In the genomic region with DNA sequence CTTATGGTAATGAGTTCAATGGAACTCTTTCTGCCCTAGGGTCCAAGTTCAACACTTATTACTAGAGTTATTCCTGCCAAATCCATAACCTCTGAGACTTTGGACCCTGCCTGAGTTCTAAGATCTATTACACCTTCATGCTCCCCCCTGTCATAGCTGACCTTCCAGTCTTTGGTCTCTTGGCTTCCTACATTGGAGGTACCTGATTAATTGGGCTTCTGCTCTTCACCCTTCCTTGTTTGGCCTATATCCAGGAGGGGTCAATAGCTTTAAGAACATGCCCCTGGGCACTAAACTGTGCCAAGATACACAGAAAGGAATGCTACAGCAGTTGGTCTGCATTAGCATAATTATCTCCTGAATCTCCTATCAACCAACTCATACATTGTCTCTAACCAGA, we compare ENCODE assay signal across 21 mouse cellular contexts.
A peak's percentile ranks its signal among the peaks of the same experiment; 100 is the strongest.
DNase-seq lines count a peak whose midpoint lies in the region; ATAC-seq and TF ChIP-seq lines count a peak whose summit lies in the region.
"Had no signal": no experiment of that assay in that cellular context is flagged by ENCODE, and none has a peak within 500 bp of the region (broad histone marks: within the 10 kb centered on the region; RNA-seq: fewer than 3 reads in every experiment).

No protein-coding gene starts in this region.

- H3K36me3 ChIP-seq in kidney, embryonic 15.5 days: no peaks in the 10 kb centered on the region
- H3K36me3 ChIP-seq in small intestine, adult 2 months (ENCODE audit: control insufficient read depth, insufficient read depth, low read length): no peaks in the 10 kb centered on the region
- no peaks in the 10 kb centered on the region for H3K36me3 ChIP-seq in forebrain, embryonic 11.5 days (ENCODE audit: control insufficient read depth, insufficient read depth, low read length)
- H3K36me3 ChIP-seq: embryonic facial prominence, embryonic 15.5 days; forebrain, embryonic 10.5 days; forebrain, embryonic 15.5 days; heart, embryonic 13.5 days; hindbrain, embryonic 12.5 days had no signal

- ATAC-seq in kidney, embryonic 15.5 days (replicated peaks; ENCODE audit: low FRiP score): no peak
- ATAC-seq in forebrain, embryonic 11.5 days (replicated peaks; ENCODE audit: low FRiP score): no peak
- ATAC-seq: forebrain, embryonic 15.5 days had no signal

- no peak overlapping the region for H3K4me2 ChIP-seq in kidney, embryonic 15.5 days
- no peak overlapping the region for H3K4me2 ChIP-seq in forebrain, embryonic 11.5 days (ENCODE audit: low read depth, low read length, severe bottlenecking)
- H3K4me2 ChIP-seq: embryonic facial prominence, embryonic 15.5 days; forebrain, embryonic 15.5 days; heart, embryonic 13.5 days; hindbrain, embryonic 12.5 days had no signal

- no peak overlapping the region for H3K4me3 ChIP-seq in kidney, embryonic 15.5 days (replicated peaks)
- no peak overlapping the region for H3K4me3 ChIP-seq in small intestine, adult 2 months (ENCODE audit: low read depth, low read length)
- H3K4me3 ChIP-seq in forebrain, embryonic 11.5 days (ENCODE audit: low read depth, low read length): no peak overlapping the region
- H3K4me3 ChIP-seq: embryonic facial prominence, embryonic 15.5 days; erythroblast, embryonic 14.5 days; forebrain, embryonic 10.5 days; forebrain, embryonic 15.5 days; heart, embryonic 13.5 days; hindbrain, embryonic 12.5 days had no signal

- TF ChIP-seq POLR2A in small intestine, adult 2 months (IDR thresholded peaks at IDR 0.05; ENCODE audit: low read depth, low read length): no peak

- no peak overlapping the region for H3K9ac ChIP-seq in kidney, embryonic 15.5 days
- H3K9ac ChIP-seq in forebrain, embryonic 11.5 days (ENCODE audit: low read length): no peak overlapping the region
- H3K9ac ChIP-seq: embryonic facial prominence, embryonic 15.5 days; forebrain, embryonic 15.5 days; heart, embryonic 13.5 days; hindbrain, embryonic 12.5 days had no signal

- H3K27me3 ChIP-seq in kidney, embryonic 15.5 days: no peaks in the 10 kb centered on the region
- H3K27me3 ChIP-seq in small intestine, adult 2 months (ENCODE audit: control insufficient read depth, insufficient read depth, low read length): no peaks in the 10 kb centered on the region
- H3K27me3 ChIP-seq in forebrain, embryonic 11.5 days (ENCODE audit: control insufficient read depth, insufficient read depth, low read length): no peaks in the 10 kb centered on the region
- H3K27me3 ChIP-seq: embryonic facial prominence, embryonic 15.5 days; forebrain, embryonic 15.5 days; heart, embryonic 13.5 days; hindbrain, embryonic 12.5 days had no signal

- no peak for TF ChIP-seq CTCF in small intestine, adult 2 months (IDR thresholded peaks at IDR 0.05; ENCODE audit: extremely low read depth, insufficient read length, insufficient replicate concordance, low read depth, low read length)

- DNase-seq in kidney, adult 8-10 months: peak; percentile 73 to 91
- peak; percentile 95 for DNase-seq in kidney, adult 9 months
- peak; percentile 7 for DNase-seq in kidney, postnatal 10 days
- DNase-seq in forebrain, embryonic 11.5 days (ENCODE audit: low spot score): no peak
- no peak for DNase-seq in spleen, postnatal 10 days (ENCODE audit: low spot score in 2 of 2)
- DNase-seq: adrenal gland, adult 2 months; adrenal gland, postnatal 25 days; cerebellum, adult 2 months; cerebellum, postnatal 10 days; embryo, embryonic 11 days; gastrocnemius, postnatal 36 days; heart, adult 11 months; heart, postnatal 36 days had no signal

- no peaks in the 10 kb centered on the region for H3K9me3 ChIP-seq in kidney, embryonic 15.5 days (replicated peaks)
- H3K9me3 ChIP-seq in forebrain, embryonic 11.5 days (ENCODE audit: control insufficient read depth, low read length): no peaks in the 10 kb centered on the region
- H3K9me3 ChIP-seq: embryonic facial prominence, embryonic 15.5 days; forebrain, embryonic 10.5 days; forebrain, embryonic 15.5 days; heart, embryonic 13.5 days; hindbrain, embryonic 12.5 days had no signal

- H3K4me1 ChIP-seq in kidney, embryonic 15.5 days: no peaks in the 10 kb centered on the region
- no peaks in the 10 kb centered on the region for H3K4me1 ChIP-seq in small intestine, adult 2 months (ENCODE audit: control insufficient read depth, insufficient read depth, insufficient read length, low read length)
- H3K4me1 ChIP-seq in forebrain, embryonic 11.5 days (replicated peaks; ENCODE audit: control insufficient read depth, insufficient read depth, low read length): no peaks in the 10 kb centered on the region
- H3K4me1 ChIP-seq: embryonic facial prominence, embryonic 15.5 days; forebrain, embryonic 10.5 days; forebrain, embryonic 15.5 days; heart, embryonic 13.5 days; hindbrain, embryonic 12.5 days had no signal

- H3K27ac ChIP-seq in kidney, embryonic 15.5 days: no peak overlapping the region
- H3K27ac ChIP-seq in small intestine, adult 2 months (ENCODE audit: insufficient read depth, low read depth, low read length): peak overlapping the region; percentile 17
- H3K27ac ChIP-seq in forebrain, embryonic 11.5 days (ENCODE audit: low read depth, low read length): no peak overlapping the region
- H3K27ac ChIP-seq: embryonic facial prominence, embryonic 15.5 days; forebrain, embryonic 10.5 days; forebrain, embryonic 15.5 days; heart, embryonic 13.5 days; hindbrain, embryonic 12.5 days had no signal

Comparison
In these comparisons a context has a peak if more than half of its experiments do, and no peak if none do; other contexts are left out.
1. DNase-seq: peak in kidney, adult 8-10 months (2 of 2), kidney, adult 9 months (single experiment) and kidney, postnatal 10 days (single experiment); none in forebrain, embryonic 11.5 days (single experiment) and spleen, postnatal 10 days (0 of 2).